Mouse (Mus musculus) frontal cortex, postnatal 14 days (tissue): ENCODE results near the gene Nr2c1.

ENCODE experiments used
- DNase-seq, 2 experiments: peaks; one replicate each; pipeline ENCODE4 v3.0.0; 2022; ENCODE audit warnings: low spot score in 2 of 2

Gene Nr2c1

DNA sequence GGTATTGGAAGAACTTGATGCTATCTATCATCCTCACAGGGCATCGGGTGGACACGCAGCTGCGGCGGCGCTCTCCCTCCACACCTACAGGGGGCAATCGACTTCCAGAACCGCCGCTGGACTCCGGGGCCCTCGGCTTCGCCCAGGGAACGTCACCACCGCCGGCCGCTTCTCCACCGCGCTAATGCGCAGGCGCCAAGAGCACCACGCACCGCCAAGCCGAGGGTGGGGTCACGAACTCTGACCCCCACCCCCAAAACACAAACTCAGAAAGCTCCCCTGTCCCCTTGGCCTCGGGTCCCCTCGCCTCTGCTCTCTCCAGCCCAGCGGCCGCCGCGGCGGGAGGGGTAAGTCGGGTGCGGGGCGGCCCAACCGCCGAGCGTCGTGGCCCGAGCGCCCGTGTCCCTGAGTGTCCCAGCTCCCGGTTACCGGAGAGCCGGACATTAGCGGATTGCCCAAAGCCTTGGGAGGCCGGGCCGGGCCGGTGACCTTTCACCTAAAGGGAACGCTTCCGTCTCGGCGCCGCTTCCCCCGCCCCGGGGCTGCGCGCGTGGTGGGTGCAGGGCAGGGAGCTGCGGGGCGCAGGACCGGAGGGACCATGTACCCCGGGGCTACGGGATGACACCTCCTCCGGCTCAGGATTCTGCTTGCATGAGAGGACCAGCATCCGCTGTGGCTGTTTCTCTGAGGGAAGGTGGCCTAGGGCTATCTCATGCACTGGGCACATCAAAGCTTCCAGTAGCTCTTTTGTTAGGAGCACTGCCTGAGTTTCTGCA is at the start of gene Nr2c1:
Gene Nr2c1, plus strand, starts transcription at position 268 of the 776 bp plus-strand sequence.
- peak; percentile 84 to 89 for DNase-seq

GRCm38 (mm10) chr10:94098100-94098499 is 49.7 kb upstream of the Nr2c1 start:
- DNase-seq = no peak

DNA sequence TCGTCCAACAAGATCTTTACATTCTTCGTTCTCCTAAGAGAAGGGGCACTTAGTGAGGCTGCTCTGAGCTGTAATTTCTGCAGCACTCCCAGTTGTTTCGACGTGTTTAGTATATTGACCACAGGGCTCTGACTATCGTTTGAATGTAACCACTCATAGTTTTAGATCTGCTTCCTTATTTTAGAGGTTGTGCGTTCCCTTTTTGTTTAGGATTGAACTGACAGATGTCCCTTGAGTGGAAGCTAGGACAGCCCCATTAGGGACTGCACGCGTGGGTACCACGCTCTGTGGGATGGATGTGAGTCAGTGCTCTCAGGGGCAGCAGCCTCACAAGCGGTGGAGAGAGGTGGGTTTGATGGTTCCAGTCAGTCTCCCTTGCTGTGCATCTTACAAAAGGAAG is 42.3 kb upstream of the Nr2c1 start:
- no peak for DNase-seq

GRCm38 (mm10) chr10:94107168-94107567 is 40.7 kb upstream of the Nr2c1 start:
- DNase-seq = no peak

GRCm38 (mm10) chr10:94107607-94108006 is 40.2 kb upstream of the Nr2c1 start:
- no peak for DNase-seq

GRCm38 (mm10) chr10:94108791-94109190 is 39.0 kb upstream of the Nr2c1 start:
- no peak for DNase-seq

DNA sequence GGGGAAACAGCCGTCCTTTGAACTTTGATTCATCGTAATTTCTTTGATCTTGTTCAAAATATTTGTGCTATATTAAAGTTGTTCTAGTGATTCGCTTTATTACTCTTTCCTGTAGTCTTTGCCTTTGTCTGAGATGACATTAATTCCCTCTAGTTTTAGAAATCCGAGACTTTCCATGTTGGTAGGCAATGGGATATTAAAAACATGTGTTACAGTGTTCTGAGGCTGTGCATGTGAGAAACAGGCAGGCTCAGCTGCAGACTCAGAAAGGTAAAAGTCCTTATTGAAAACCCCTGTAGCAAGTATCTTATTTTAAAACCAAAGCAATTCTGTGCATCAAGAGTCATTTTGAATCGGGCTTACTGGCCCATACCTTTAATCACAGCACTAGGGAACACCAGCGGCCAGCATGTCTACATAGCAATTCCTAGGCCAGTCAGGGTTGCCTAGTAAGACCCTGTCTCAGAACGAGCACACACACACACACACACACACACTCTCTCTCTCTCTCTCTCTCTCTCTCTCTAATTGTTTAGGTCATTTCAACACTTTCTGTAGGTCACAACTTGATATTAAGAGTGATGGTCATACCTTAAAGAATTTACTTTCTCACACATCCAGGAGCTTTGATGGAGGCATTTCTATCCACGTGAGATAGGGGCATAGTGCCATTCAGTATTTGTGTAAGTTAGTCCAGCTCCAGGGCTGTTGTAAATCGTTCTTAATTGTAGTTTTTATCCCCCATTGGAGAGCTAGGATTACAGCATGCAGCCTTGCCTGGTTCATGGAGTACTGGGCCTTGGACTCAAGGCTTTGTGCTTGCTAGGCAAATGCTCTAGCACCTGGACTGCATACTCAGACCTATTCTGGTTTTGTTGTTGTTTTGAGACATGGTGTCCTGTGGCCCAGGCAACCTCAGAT is 36.7 kb upstream of the Nr2c1 start:
- no peak for DNase-seq

DNA sequence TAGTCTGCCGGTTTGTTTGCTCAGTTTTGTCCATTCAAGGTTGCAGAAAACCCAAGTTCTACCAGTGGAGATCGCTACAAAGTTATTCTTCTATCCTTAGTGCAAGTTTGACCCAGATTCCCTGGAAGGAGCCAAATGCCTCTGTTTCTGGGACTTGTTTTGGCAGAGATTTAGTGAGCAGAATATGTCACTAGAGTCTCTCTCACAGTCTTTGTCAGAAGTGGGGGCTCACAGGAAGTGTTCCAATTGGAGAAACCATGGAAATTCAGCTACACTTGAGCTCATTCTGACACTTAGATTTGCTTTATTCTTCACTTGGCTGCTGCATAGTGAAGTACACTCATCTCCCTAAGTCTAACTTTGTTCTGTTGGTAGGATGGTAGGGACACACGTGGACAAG is 35.6 kb upstream of the Nr2c1 start:
- DNase-seq = no peak

DNA sequence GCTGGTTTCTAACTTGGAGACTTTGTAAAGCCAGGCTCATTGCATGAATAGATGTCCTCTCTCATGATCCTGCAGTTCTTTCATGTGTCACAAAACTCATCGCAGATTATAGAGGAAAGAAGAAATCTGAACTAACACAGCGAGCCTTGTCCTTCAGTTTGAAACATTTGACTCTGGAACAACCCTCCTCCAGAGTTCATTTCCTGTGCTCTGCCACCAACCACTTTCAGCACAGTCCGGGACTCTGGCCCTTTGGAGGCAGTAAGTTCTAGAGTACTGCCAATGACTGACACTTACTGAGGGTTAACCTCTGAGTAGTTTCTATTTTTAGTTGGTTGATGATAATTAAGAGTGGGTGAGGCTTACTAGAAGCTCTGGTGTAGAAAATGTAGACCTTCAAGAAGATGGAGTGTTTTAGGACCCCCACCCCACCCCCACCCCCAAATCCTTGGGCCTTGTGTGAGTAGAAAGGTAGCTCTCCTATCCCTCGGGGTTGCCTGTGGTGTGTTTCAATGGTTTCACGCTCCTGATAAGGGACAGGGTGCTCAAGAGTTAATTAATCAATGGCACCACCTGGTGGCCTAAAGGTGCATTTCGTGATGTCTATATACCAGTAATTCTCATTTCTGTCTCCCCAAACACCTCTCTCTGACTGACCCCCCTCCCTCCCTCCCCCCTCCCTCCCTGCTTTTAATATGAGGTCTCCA is 31.8 kb upstream of the Nr2c1 start:
- DNase-seq = peak; percentile 51 to 75

DNA sequence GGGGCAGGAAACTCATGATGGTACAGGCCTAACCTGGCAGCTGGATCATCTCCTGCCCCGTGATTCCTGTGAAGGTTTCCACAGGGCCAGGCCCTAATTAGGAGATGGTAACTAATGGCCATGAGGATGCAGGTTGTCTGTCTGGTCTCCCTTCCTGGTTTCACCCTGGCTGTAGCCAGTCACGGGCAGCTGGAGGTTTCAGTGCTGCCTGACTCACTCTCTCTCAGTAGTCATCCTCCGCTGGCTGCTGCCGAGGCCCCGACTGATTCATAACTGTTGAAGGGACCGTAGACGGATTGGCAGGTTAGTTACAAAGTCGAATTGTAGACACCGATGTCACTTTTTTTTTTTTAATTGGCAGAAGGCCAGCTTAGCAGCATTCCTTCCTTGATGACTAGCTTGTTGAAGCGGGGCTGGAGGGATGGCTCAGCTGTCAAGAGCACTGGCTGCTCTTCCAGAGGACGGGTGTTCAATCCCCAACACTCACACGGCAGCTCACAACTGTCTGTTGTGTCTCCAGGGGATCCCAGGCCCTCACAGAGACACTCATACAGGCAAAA is 31.0 kb upstream of the Nr2c1 start:
- no peak for DNase-seq

GRCm38 (mm10) chr10:94117916-94118315 is 29.9 kb upstream of the Nr2c1 start:
- DNase-seq = no peak

- no peak for DNase-seq
Observed at GRCm38 (mm10) chr10:94118993-94119392, 28.8 kb upstream of the Nr2c1 start.

- DNase-seq = no peak
Observed at GRCm38 (mm10) chr10:94120676-94121075, 27.1 kb upstream of the Nr2c1 start.

GRCm38 (mm10) chr10:94122595-94122994 is 25.2 kb upstream of the Nr2c1 start:
- DNase-seq = no peak

- DNase-seq = no peak
Observed at GRCm38 (mm10) chr10:94123581-94123980, 24.2 kb upstream of the Nr2c1 start.

GRCm38 (mm10) chr10:94124376-94124775 is 23.4 kb upstream of the Nr2c1 start:
- DNase-seq = no peak

DNA sequence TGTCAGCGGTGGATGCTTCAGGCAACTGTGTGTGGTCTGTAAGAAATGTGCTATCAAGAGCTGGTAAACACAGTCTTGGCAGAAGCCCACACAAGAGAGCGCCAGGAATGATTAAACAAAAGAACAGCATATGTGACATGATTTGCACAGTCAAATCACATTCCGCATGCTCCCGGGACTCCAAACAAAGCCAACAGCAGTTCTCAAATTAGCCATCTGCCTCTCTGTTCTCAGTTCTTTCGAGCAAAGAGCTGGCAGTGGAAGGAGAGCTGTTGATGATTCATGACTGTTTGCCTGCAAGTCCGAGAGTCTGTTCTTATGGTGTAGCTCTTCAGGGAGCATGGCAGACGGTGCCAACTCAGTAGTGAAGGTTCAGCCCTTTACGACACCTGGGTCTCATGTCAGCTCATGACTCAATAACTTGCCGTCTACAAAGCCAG is 18.1 kb upstream of the Nr2c1 start:
- peak; percentile 47 to 50 for DNase-seq

DNA sequence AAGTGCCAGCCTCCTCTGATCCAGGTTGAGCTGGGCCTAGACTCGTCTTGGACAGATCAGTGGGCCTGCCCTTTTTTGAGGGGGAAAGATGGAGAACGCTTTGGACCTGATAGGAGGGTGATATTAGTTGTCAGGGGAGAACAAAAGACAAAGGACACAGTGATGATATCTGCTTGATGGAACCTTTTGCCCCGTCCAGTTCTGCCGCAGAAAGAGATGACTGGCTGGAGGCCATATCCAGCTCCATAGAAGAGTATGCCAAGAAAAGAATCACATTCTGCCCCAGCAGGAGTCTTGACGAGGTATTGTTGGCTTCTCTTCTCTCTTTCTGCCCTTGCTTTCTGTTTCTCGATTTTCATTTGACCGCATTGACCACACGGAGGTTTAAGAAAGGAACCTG is 14.7 kb upstream of the Nr2c1 start:
- no peak for DNase-seq

DNA sequence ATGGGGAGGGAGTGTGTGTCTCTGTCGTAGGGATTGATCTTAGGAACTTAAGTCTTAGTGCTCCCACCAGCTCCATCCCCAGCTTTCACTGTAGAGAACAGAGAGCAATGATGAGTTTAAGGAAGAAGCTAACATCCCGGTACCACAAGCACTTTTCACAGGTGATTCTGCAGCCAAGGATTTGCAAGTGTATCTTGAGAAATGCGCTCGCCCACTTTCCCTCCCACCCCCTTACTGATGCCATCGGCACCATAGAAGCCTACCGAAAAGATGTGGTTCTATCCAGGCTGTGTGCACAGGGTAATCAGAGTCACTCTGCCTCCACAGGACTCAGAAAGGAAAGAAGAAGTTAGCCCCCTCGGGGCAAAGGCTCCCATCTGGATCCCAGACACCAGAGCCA is 14.1 kb upstream of the Nr2c1 start:
- no peak for DNase-seq

DNA sequence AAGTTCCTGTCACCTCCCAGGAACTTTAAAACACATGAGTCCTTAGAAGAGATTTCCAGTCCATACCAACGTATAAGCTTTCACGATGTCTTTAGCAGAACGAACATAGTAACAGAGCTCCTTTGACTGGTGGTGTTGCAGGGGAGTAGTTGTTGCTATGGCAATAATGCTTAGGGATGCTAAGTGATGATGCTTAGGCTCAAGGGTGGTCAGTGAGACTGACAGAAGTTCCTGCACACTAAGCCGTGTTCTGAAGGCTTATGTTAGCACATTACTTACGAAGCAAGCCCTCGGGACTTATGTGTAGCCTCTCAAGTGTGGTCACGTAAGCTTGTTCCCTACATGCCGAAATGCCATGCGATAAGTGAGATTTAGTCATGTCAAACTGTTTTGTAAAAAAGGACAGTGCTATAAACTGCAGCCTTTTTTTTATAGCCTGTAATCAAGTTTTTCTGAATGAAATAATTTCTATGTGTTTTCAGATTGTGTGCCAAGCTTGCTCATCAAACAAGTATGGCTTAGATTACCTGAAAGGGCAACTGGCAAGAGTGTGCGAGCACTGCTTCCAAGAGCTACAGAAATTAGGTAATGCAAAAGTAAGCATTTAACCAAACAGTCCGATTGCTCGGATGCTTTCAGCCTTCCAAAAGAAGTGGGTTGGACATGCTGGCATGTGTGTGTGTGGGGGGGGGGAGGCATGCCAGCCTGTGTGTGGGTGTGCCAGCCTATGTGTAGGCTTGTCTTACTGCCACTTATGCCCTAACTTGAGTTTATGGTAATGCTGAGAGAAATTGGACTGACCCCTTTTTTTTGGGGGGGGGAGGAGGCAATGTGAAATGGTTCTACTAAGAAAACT is 13.1 kb upstream of the Nr2c1 start:
- DNase-seq = no peak
